Mouse (Mus musculus): ENCODE data around the gene Dnajb5. TPM values are rescaled to one million over a fixed set of nuclear protein-coding genes. Genes with fewer than 3 reads are reported as not detected.

Dnajb5 gene
- polyA plus RNA-seq, 2 experiments from 2014 or later, result 4.9 to 7.0 TPM

GRCm38 (mm10) chr4:42945043-42945442 lies 4.6 kb upstream of the Dnajb5 start:
- ATAC-seq, result no peak

- ATAC-seq, result no peak
Observed at GRCm38 (mm10) chr4:42945445-42945844, 4.2 kb upstream of the Dnajb5 start.

GRCm38 (mm10) chr4:42945952-42946351 lies 3.7 kb upstream of the Dnajb5 start:
- no peak for ATAC-seq

GRCm38 (mm10) chr4:42946733-42947290 lies 2.8 kb upstream of the Dnajb5 start:
- no peak for ATAC-seq

GRCm38 (mm10) chr4:42948527-42948926 lies 1.1 kb upstream of the Dnajb5 start:
- no peak for ATAC-seq

- peak; percentile 9 for ATAC-seq
Observed at GRCm38 (mm10) chr4:42949051-42949675, 451 bp upstream of the Dnajb5 start.

GRCm38 (mm10) chr4:42950065-42950558 lies 498 bp downstream of the Dnajb5 start:
- ATAC-seq, result peak; percentile 54

- no peak for ATAC-seq
Observed at GRCm38 (mm10) chr4:42951206-42952195, 1.9 kb downstream of the Dnajb5 start.

GRCm38 (mm10) chr4:42952563-42952962 lies 2.9 kb downstream of the Dnajb5 start:
- no peak for ATAC-seq

GRCm38 (mm10) chr4:42953435-42954094 lies 4.0 kb downstream of the Dnajb5 start:
- no peak for ATAC-seq

- ATAC-seq, result no peak
Observed at GRCm38 (mm10) chr4:42954297-42954696, 4.7 kb downstream of the Dnajb5 start.

- ATAC-seq, result no peak
Observed at GRCm38 (mm10) chr4:42955200-42955599, 5.6 kb downstream of the Dnajb5 start.

GRCm38 (mm10) chr4:42956581-42956980 lies 7.0 kb downstream of the Dnajb5 start:
- no peak for ATAC-seq

- ATAC-seq, result no peak
Observed at GRCm38 (mm10) chr4:42957306-42957705, 7.7 kb downstream of the Dnajb5 start.

GRCm38 (mm10) chr4:42957979-42958378 lies 8.4 kb downstream of the Dnajb5 start:
- no peak for ATAC-seq

- ATAC-seq, result no peak
Observed at GRCm38 (mm10) chr4:42958942-42959341, 9.3 kb downstream of the Dnajb5 start.

- no peak for ATAC-seq
Observed at GRCm38 (mm10) chr4:42959382-42959781, 9.8 kb downstream of the Dnajb5 start.

- ATAC-seq, result peak; percentile 79
Observed at GRCm38 (mm10) chr4:42961592-42961991, 12.0 kb downstream of the Dnajb5 start.

- no peak for ATAC-seq
Observed at GRCm38 (mm10) chr4:42963480-42963879, 13.9 kb downstream of the Dnajb5 start.

- peak; percentile 89 for ATAC-seq
Observed at GRCm38 (mm10) chr4:42965039-42965719, 15.6 kb downstream of the Dnajb5 start.

- ATAC-seq, result no peak
Observed at GRCm38 (mm10) chr4:42969304-42969703, 19.7 kb downstream of the Dnajb5 start, which contains the start of gene 1700022I11Rik. TSS of gene 1700022I11Rik (plus strand) at chr4:42969604.

GRCm38 (mm10) chr4:42972952-42973351 lies 23.3 kb downstream of the Dnajb5 start:
- ATAC-seq, result no peak

Data from CD4-positive, CD25-positive, alpha-beta regulatory T cell, adult 4 months (primary cell).